Mouse (Mus musculus) E14TG2a.4 (cell line): Measurements from ENCODE around the gene Pcnx4.

Source experiments
- CTCF ChIP-seq: conservative IDR thresholded peaks from 2 replicates; pipeline ENCODE4 v1.5.1; 2014; ENCODE audit warnings: low read length
- NANOG ChIP-seq: IDR thresholded peaks from 2 replicates; pipeline ENCODE4 v1.6.1; 2014; ENCODE audit warnings: borderline replicate concordance, low read length, mixed read lengths
- POU5F1 ChIP-seq: IDR thresholded peaks from 2 replicates; pipeline ENCODE4 v1.6.1; 2014; ENCODE audit warnings: low read length, borderline replicate concordance

DNA sequence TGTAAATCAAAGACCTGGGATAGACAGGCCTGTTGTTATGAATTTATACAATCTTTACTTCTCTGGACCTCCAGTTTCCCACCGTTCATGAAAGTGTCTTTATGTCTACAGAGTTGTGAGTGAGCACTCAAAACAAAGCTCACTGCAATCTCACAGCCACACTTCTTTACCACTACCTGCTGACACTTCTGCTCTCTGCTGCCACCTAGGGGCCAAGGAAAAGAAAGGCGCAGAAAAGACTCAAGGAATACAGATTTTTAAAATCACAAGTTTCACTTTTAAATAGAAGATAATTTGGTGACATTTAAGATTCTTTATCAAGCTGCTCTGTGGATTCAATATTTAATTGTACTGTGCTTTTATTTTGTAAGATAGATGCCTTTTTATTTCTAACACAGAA, 15.5 kb upstream of the Pcnx4 start:
- TF ChIP-seq CTCF = peak; percentile 96
- TF ChIP-seq POU5F1 = no peak
- TF ChIP-seq NANOG = no peak
